Mouse (Mus musculus) liver, embryonic 14.5 days (tissue): ENCODE measurements around the gene Stk17b. TPM values are rescaled to one million over a fixed set of nuclear protein-coding genes. Genes with fewer than 3 reads are reported as not detected.

ENCODE experiments used
- ATAC-seq: fragments of 200-750 bp; cut with Nextera tagmentation; 2 replicates; pipeline ENCODE4 v1.8.0; 2017; ENCODE audit warnings: moderate number of reproducible peaks, mild to moderate bottlenecking, moderate library complexity; ENCODE audit not compliant: insufficient read depth
- DNase-seq, 3 experiments: peaks; one replicate each; pipeline ENCODE4 v3.0.0-alpha.2; 2012 to 2013; ENCODE audit warnings: low read depth in 3 of 3, low spot score in 3 of 3
- H3K27ac ChIP-seq: fragments of 300-500 bp; sonication (generic); 2 replicates; pipeline ENCODE4 v1.5.1; 2014; ENCODE audit warnings: moderate library complexity, mild to moderate bottlenecking, control low read depth, inconsistent platforms
- H3K27me3 ChIP-seq: fragments of 300-500 bp; sonication (generic); 2 replicates; pipeline ENCODE4 v1.6.1; 2014; ENCODE audit warnings: mild to moderate bottlenecking, low read length, moderate library complexity; ENCODE audit not compliant: control insufficient read depth, insufficient read depth
- H3K36me3 ChIP-seq: fragments of 300-500 bp; sonication (generic); replicated peaks from 2 replicates; pipeline ENCODE4 v1.6.1; 2014; ENCODE audit warnings: low read depth; ENCODE audit not compliant: control insufficient read depth, insufficient read depth
- H3K4me1 ChIP-seq, 2 experiments: fragments of 200-500 bp in 1 of 2; fragments of 300-500 bp in 1 of 2; sonication (generic) in 1 of 2; replicated peaks; 2 replicates each; pipeline ENCODE4 v1.6.1; 2012 to 2014; ENCODE audit warnings: antibody characterized with exemption in 1 of 2, inconsistent platforms in 1 of 2, low read length in 1 of 2; ENCODE audit not compliant: control insufficient read depth in 2 of 2, insufficient read depth in 2 of 2
- H3K4me2 ChIP-seq: fragments of 300-500 bp; sonication (generic); 2 replicates; pipeline ENCODE4 v1.6.1; 2014; ENCODE audit warnings: low read depth, mild to moderate bottlenecking, control low read depth, moderate library complexity
- H3K4me3 ChIP-seq, 2 experiments: fragments of 200-500 bp in 1 of 2; fragments of 300-500 bp in 1 of 2; sonication (generic) in 1 of 2; 2 replicates each; pipeline ENCODE4 v1.5.1; 2012 to 2014; ENCODE audit warnings: low read depth in 2 of 2, low read length in 2 of 2, mild to moderate bottlenecking in 2 of 2, control low read depth in 1 of 2, inconsistent platforms in 1 of 2, moderate library complexity in 1 of 2; ENCODE audit not compliant: insufficient read depth in 1 of 2
- H3K9ac ChIP-seq: fragments of 300-500 bp; sonication (generic); replicated peaks from 2 replicates; pipeline ENCODE4 v1.6.1; 2014; ENCODE audit warnings: mild to moderate bottlenecking, control low read depth, moderate library complexity
- H3K9me3 ChIP-seq: fragments of 300-500 bp; sonication (generic); 2 replicates; pipeline ENCODE4 v1.6.1; 2016; ENCODE audit warnings: low read length, mixed read lengths; ENCODE audit not compliant: control insufficient read depth
- CTCF ChIP-seq: IDR thresholded peaks from 2 replicates; pipeline ENCODE4 v1.5.1; 2016; ENCODE audit warnings: antibody characterized with exemption, low read depth, control low read depth
- EP300 ChIP-seq: IDR thresholded peaks from 2 replicates; pipeline ENCODE4 v1.6.1; 2016; ENCODE audit warnings: antibody characterized with exemption, low read depth
- WGBS: fragments of 180-500 bp; shearing (Covaris S2); extraction: QIAGEN DNeasy Blood & Tissue Kit; methylation state at CpG from one replicate; pipeline ENCODE4 v1.1.7; 2014; ENCODE audit not compliant: insufficient replicate concordance; 5-methylcytosine and 5-hydroxymethylcytosine counted together
- polyA plus RNA-seq, 2 experiments: library from polyadenylated mRNA; depleted of rRNA in 1 of 2; stranded (reverse) in 1 of 2; unstranded in 1 of 2; fragments of >200 nt; fragmentation: Nextera tagmentation in 1 of 2; extraction: Ambion mirVana in 1 of 2; gene quantifications; 2 replicates each; pipeline versions ENCODE4 v1.2.1 to v1.2.3; 2012 to 2014

Gene Stk17b
- polyA plus RNA-seq, 2 experiments, result 6.8 to 19.8 TPM

DNA sequence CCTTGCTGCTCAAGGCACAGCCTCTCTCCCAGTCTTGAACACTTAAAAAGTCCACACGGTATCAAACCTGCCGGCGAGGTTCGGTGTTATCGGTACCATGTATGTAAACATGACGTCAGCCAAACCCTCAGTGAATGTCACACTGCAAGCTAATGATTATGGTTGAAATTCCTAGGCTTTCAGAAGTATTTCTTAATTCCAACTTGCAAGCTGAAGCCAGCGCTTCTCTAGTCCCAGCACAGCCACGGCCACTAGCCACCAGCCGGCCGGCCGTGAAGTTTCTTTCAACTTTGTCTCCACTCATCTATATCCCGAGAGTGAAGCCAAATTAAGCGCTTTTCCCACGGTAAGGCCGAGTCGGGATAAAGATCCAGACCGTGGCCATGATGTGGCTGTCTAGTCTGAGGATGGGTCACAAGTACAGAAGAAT is 718 bp downstream of the Stk17b start:
- DNase-seq (peak; percentile 64 to 74 (median 65)), ATAC-seq (peak; percentile 59)
- no peak for TF ChIP-seq EP300
- no peak for TF ChIP-seq CTCF
- Histone ChIP-seq H3K27me3 (no peaks in the 10 kb centered on the region), H3K9ac (peak overlapping the region; percentile 99), H3K36me3 (no peaks in the 10 kb centered on the region), H3K27ac (peak overlapping the region; percentile 92), H3K4me1 (peaks cover 2 to 3% of the 10 kb centered on the region in 2 experiments; a peak in 2 of 4 replicates), H3K4me3 (peak overlapping the region; percentile 94 to 99), H3K4me2 (peak overlapping the region; percentile 72), H3K9me3 (no peaks in the 10 kb centered on the region)
- WGBS, result under 1% methylated on average over 17 of the region's 17 CpGs

DNA sequence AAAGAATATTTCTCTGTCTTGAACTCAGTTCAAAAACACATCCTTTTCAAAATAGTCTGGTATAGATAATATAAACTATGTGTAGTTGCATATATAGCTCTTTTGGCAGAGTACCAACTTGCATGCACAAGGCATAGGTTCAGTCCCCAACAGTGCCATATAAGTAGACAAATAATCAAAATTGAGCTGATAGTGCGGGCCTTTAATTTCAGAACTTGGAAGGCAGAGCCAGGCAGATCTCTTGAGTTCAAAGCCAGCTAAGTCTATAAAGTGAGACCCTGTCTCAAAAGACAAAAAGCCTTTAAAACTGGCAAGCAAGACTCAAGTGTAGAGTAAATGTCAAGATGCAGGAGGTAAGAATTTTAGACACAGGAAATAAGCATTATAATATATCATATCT is 2.1 kb downstream of the Stk17b start:
- peak overlapping the region; percentile 33 for H3K4me2 ChIP-seq
- H3K4me1 ChIP-seq, result peaks cover 3% of the 10 kb centered on the region in 2 experiments; a peak in 3 of 4 replicates
- TF ChIP-seq EP300, result no peak
- TF ChIP-seq CTCF, result no peak
- WGBS, result 75% methylated on average over 1 of the region's 1 CpGs
- H3K9me3 ChIP-seq, result no peaks in the 10 kb centered on the region
- no peak overlapping the region for H3K4me3 ChIP-seq
- H3K27ac ChIP-seq, result no peak overlapping the region
- DNase-seq (no peak), ATAC-seq (no peak)
- no peak overlapping the region for H3K9ac ChIP-seq
- H3K36me3 ChIP-seq, result no peaks in the 10 kb centered on the region
- H3K27me3 ChIP-seq, result no peaks in the 10 kb centered on the region

DNA sequence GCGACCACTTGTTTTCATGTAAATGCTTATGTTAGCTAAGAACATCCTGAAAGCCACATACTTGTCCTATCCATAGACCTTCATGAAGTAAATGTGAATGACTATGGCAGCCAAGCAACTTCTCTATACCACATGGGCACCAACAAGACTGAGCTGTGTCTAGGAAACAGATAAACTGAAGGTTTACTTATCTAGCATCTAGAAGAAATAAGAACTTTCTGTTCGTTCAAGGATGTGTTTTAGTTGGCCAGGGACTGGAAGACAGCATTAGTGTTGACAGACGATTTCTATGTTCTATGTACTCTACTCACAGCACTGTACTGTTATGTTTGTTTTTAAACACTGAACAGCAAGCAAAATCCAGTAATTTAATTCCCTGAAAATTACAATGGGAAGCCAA is 2.9 kb downstream of the Stk17b start:
- no peak overlapping the region for H3K4me3 ChIP-seq
- no peak for TF ChIP-seq CTCF
- no peak for TF ChIP-seq EP300
- no peaks in the 10 kb centered on the region for H3K36me3 ChIP-seq
- DNase-seq, result no peak
- WGBS, result 38% methylated on average over 3 of the region's 3 CpGs
- no peak for ATAC-seq
- no peaks in the 10 kb centered on the region for H3K9me3 ChIP-seq
- H3K27me3 ChIP-seq, result no peaks in the 10 kb centered on the region
- peak overlapping the region; percentile 26; the same call in 1 of the 2 replicates for H3K4me2 ChIP-seq
- H3K4me1 ChIP-seq, result peaks cover 3% of the 10 kb centered on the region in 2 experiments; a peak in 3 of 4 replicates
- H3K27ac ChIP-seq, result no peak overlapping the region
- H3K9ac ChIP-seq, result no peak overlapping the region

DNA sequence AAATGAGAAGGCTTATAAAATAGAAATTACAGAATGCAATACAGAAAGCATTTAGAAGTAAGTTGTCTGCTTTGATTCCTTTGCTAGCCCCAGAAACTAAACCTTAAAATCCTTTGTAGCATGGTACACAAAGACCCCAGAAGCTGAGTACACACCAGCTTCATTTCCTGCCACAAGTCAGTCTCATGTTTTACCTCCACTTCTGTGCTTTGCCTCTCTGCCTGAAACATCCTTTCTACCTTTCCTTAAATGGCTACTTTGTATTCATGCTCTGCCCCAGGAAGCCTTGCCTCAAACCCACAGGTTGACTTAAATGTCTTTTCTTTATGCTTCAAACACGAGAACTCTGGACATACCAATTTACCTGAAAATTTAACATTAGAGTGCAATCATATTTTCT is 3.7 kb downstream of the Stk17b start:
- TF ChIP-seq EP300 (no peak), CTCF (no peak)
- no peak overlapping the region for H3K4me3 ChIP-seq
- no peaks in the 10 kb centered on the region for H3K36me3 ChIP-seq
- no peak overlapping the region for H3K27ac ChIP-seq
- no peaks in the 10 kb centered on the region for H3K9me3 ChIP-seq
- H3K27me3 ChIP-seq, result no peaks in the 10 kb centered on the region
- DNase-seq, result no peak
- H3K4me1 ChIP-seq, result peaks cover 3% of the 10 kb centered on the region in 2 experiments; a peak in 3 of 4 replicates
- 51% methylated on average over 1 of the region's 1 CpGs for WGBS
- no peak overlapping the region for H3K9ac ChIP-seq
- no peak overlapping the region for H3K4me2 ChIP-seq
- ATAC-seq, result no peak

DNA sequence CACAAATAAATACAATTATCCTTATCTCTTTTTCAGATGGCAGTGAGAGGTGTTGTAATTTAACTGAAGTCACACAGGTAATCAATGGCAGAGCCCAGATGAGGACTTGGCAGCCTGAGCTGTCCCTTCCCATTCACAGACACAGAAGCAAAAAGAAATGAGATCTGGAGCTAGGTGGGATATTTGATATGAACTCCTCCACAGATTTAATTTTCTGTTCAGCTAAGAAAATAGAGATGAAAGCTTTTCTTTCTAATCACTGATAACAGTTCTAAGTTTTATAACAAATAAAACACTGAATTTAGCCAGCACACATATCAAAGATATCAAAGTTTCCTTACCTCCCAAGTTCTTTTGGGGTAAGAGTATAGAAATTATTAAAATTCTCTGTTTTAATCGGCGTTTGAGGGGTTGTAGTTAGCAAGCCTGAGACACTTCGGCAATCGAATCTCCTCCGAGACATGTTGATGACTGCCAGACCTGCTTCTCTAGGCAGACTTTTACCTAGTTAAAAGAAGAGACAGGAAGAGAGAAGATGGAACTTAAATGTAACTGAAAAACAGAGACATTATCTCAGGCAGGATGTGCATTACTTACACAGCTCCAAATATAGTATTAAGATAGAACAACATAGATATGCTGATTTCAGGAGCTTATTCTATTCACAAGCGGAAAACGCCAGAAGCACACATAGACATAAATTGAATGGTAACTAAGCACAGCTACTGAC is 8.7 kb downstream of the Stk17b start:
- H3K9me3 ChIP-seq, result no peaks in the 10 kb centered on the region
- DNase-seq, result no peak
- H3K27ac ChIP-seq, result no peak overlapping the region
- H3K4me2 ChIP-seq, result no peak overlapping the region
- H3K4me3 ChIP-seq, result no peak overlapping the region
- no peaks in the 10 kb centered on the region for H3K36me3 ChIP-seq
- no peak for TF ChIP-seq CTCF
- TF ChIP-seq EP300, result no peak
- 70% methylated on average over 7 of the region's 7 CpGs for WGBS
- H3K9ac ChIP-seq, result no peak overlapping the region
- peaks cover 0 to 2% of the 10 kb centered on the region in 2 experiments; a peak in 2 of 4 replicates for H3K4me1 ChIP-seq
- no peaks in the 10 kb centered on the region for H3K27me3 ChIP-seq
- ATAC-seq, result no peak
